Mouse (Mus musculus) kidney, adult 2 months (tissue): ENCODE results near the gene Lrba.

Experiments used
- CTCF ChIP-seq: fragments of 200-500 bp; conservative IDR thresholded peaks from 2 replicates; pipeline ENCODE4 v1.5.1; 2011; ENCODE audit warnings: low read depth, mild to moderate bottlenecking, control low read depth, low read length, moderate library complexity, mixed read lengths; ENCODE audit not compliant: insufficient read depth, insufficient read length
- POLR2A ChIP-seq: fragments of 200-500 bp; IDR thresholded peaks from one replicate; pipeline ENCODE4 v1.6.1; 2011; ENCODE audit warnings: low read depth, low read length, control low read depth

DNA sequence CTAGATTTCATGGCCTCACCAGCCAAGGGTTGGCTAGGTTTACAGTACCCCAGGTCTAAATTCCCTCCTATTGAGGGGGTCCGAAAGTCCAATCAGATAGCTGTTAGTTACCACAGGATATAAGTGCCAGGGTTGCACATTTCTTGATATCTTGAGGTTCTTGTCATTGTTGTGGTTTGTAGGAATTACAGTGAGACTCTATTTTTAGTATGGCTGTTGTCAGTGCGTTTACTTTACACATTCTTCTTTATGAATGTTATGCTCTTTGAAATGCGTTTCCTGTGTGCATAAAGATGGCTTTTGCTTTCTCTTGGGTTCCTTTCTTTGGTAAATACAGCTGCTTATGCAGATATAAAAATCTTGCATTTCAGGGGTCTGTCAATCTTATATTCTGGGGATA, 237.1 kb downstream of the Lrba start:
- TF ChIP-seq CTCF (no peak), POLR2A (no peak)
